1 mouse cellular context compared by ENCODE assay signal in genomic region chr15:89468577-89468976, GRCm38 (mm10).
TF ChIP-seq lines count a peak whose summit lies in the region.

No protein-coding gene starts in this region.

TF ChIP-seq in MEL, 35 proteins besides CTCF, POLR2A, EP300 and RAD21 (continued from another document):
- TF ChIP-seq ZMIZ1 (IDR thresholded peaks at IDR 0.05; ENCODE audit: low read depth, low read length), result no peak
- no peak for TF ChIP-seq MEF2A (IDR thresholded peaks at IDR 0.05; ENCODE audit: extremely low read depth, insufficient replicate concordance, low read depth, low read length, poor library complexity, severe bottlenecking)
- no peak for TF ChIP-seq ELF1 (IDR thresholded peaks at IDR 0.05; ENCODE audit: low read depth, low read length)
- TF ChIP-seq USF2 (IDR thresholded peaks at IDR 0.05; ENCODE audit: borderline replicate concordance in 1 of 2, insufficient read depth in 1 of 2, low read depth in 1 of 2, low read length in 2 of 2), result no peak
- no peak for TF ChIP-seq ETS1 (IDR thresholded peaks at IDR 0.05; ENCODE audit: low read depth, low read length)
- TF ChIP-seq POLR2AphosphoS2 (IDR thresholded peaks at IDR 0.05; ENCODE audit: low read length), result no peak
- no peak for TF ChIP-seq CHD1 (IDR thresholded peaks at IDR 0.05; ENCODE audit: low read depth, low read length)
- peak; percentile 51 for TF ChIP-seq ZC3H11A (IDR thresholded peaks at IDR 0.05; ENCODE audit: low read depth, low read length)
- peak; percentile 74 for TF ChIP-seq SMC3 (IDR thresholded peaks at IDR 0.05; ENCODE audit: low read depth, low read length)
- no peak for TF ChIP-seq UBTF (IDR thresholded peaks at IDR 0.05; ENCODE audit: borderline replicate concordance, insufficient read depth, low read depth, low read length)
- TF ChIP-seq MYC (IDR thresholded peaks at IDR 0.05; ENCODE audit: low read depth, low read length), result no peak
- peak; percentile 24; the same call in 1 of the 2 replicates for TF ChIP-seq BHLHE40 (IDR thresholded peaks at IDR 0.05; ENCODE audit: borderline replicate concordance, low read depth, low read length)
- TF ChIP-seq TBP (IDR thresholded peaks at IDR 0.05; ENCODE audit: low read depth, low read length), result no peak
